Mouse (Mus musculus): ENCODE measurements around the gene Evx1. TPM values are rescaled to one million over a fixed set of nuclear protein-coding genes. Genes with fewer than 3 reads are reported as not detected.
"Not testable (repeated sequence)": the region's sequence is repeated elsewhere in the genome, so short reads cannot be mapped to it uniquely, and the experiment has no call there.

Gene Evx1
- total RNA-seq, 4 experiments from 2014 or later, result not detected

DNA sequence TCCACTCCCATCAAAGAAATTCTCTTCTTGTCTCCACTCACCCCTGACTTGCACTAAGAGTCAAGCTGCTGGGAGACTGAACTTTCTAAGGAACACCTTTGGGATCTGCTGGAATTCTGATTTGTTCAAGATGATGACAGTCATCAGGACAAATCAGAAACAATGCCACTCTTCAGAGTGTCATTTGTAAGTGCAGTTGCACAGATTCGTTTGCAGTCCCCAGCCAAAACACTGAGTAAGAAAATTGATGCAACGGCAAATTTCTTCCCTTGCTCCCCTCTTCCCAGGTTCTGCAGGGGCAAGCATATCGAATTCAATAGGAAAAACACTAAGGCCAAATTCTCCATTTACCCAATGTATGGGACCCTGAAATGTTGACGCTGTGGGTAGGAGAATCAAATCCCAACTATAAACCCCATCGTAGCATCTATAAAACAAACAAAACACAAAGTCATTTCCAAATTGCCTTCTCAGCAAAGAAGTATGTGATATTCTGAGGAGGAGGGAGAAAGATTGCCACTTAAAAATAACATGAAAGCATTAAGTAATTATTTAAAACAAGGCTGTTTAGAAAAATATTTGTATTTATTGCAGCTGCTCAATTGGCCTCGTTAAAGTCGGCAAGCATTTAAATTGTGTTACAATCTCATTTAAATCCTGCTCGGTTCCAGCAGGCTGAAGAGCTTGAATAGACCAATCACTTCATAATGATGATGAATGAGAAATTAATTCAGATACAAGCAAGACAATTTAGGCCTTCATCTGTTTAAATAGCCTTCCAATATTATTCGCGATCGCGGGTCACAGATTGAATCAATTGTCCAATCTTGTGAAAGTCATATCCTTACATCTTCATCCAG is 7.9 kb downstream of the Evx1 start:
- DNase-seq (ENCODE audit: low spot score in 2 of 2), result no peak

DNA sequence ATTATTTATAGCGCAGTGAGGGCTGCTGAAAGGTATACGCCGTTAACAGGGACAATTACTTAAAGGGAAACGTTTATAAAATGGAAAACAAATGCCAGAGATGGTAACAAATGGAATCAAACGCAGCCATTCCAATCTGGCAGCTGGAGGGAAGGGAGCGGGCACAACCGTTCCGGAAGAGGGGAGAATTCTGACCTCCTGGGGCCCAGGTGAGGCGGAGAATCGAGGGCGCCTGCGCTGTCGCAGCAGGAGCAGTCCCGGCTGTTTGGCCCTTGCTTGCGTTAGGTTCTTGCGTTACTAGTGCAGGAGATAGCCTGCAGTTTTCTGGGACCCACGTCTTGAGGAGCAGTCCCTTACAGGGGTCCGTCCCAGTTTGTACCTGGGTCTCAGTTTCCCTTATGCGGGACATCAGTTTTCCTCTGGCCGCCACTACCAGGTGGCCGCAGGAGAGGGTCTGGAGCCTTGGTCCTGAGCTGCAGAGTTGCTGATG is 8.6 kb downstream of the Evx1 start:
- no peak for DNase-seq (ENCODE audit: low spot score in 2 of 2)

DNA sequence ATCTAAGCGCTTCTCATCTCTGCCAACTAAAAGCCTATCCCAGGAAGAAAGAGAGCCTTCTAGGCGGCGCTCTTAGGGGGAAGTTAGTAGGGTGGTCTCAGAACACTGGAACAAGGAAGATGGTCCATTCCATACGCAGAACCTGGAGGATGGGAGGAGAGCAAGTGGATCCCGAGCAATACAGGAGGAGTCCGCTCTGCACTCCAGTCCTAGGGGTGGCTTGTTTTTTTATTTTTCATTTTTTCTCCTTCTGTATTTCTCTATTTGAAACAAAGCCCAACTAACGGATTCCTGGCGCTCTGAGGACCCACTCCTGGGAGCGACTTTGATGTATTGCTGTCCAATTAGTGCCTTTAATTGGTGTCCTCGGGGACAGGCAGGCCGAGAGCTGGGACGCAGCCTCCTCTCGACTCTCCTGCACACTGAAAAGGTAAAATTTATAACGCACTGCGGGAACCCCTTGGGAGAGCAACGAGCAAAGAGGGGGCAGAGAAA is 9.5 kb downstream of the Evx1 start:
- no peak for DNase-seq (ENCODE audit: low spot score in 2 of 2)

DNA sequence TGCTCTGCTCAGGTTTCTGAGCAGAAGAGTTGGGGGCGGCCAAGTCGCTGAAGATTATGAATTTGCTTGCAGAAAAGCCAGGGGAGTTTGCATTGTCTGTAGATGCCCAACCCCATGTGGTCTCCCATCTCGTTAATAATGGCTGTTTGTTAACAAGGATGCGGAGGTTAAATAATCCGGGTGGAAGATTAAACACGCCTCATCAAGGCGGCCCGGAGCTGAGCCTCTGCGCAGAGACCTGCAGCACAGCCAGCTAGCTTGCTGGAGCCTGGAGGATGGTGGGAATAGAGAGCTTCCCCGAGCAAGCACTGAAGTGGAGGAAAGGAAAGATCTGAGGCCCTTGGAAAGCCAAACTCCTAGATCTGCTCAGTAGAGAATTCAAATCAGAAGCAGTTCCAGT is 10.0 kb downstream of the Evx1 start:
- no peak for DNase-seq (ENCODE audit: low spot score in 2 of 2)

DNA sequence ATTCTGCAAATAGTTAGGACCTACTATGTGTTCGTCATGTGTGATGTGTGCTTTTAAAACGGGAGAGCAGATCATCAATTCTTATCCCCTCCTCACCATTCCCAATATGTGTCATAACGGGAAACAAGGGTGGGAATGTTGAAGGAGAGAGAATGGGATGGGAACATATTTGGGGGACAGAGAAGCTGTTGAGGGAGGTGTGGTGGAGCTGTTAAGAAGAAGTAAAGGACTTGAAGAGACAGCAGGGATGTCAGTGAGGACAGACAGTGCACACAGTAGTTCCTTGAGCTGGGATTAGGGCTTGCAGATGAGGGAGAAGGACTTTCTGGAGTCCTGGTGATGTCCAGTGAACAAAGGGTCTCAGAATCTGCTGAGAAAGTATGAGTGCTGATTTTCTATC is 10.8 kb downstream of the Evx1 start:
- no peak for DNase-seq (ENCODE audit: low spot score in 2 of 2)

DNA sequence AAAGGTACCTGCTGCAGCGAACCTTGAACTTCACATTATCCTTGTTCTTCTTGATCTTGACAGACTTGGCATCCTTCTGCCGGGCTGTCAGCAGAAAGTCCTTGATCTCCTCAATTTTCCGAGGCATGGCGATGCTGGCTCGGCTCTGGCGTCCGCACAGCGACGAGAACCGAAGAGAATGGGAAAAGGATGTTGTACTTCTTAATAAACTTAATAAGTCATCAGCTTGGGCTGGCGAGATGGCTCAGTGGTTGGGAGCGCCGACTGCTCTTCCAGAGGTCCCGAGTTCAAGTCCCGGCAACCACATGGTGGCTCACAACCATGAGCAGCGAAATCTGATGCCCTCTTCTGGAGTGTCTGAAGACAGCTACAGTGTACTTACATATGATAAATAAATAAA is 33.5 kb downstream of the Evx1 start:
- not testable (repeated sequence) for DNase-seq (ENCODE audit: low spot score in 2 of 2)

DNA sequence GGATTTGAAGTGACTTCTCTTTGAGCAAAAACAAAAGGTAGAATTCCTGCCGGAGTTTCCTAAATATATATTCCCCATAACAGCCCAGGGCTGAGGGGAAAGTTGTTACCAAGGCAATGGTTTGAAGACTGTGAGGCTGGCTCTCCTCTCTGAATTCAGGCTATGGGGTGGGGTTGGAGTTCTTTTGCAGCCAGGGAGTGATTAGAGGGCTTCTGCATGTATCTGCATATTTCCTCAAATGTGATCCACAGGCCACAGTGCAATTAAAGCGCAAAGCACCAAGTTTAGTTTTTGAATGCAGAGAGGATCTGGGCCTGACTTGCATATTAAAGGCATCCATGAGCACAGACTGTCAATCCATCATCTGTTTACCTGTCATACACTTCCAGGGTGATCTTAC is 52.7 kb downstream of the Evx1 start:
- DNase-seq (ENCODE audit: low spot score in 2 of 2), result no peak

DNA sequence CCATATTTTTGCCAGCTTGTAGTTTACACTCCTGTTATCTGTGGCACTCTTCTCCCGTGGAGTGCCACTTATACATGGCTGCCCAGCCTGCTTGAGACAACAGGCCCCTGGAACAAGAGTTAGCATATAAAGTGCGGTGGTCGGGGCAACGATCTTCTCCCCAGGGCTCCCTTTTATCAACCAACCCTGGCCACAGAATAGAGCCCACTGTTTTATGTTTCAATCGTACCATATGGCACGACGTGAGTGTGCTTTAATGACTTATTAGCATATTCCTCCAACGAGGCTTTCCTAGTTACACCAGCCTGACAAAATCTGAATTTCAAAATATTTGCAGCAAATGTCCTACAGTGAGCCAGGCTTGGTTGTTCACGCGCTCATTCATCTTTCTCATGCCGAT is 53.2 kb downstream of the Evx1 start:
- DNase-seq (ENCODE audit: low spot score in 2 of 2), result no peak

DNA sequence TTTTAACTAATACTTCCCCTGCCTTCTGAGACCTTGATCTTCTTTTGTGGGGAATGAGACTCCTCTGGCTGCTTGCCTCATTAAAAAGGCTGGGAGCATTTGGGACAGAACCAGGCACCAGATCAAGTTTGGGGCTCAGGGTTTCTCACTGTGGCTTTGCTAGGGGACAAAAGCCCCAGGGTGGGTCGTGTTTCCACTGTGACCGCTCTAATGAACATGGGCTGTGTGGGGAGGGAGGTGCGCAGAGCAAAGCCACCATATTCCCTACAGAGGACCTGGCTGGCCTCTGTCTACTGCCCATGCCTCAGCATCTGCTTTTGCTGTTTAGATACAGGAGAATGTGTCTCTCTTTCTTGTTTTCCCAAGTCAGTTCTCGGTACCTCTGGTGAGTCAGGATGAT is 53.8 kb downstream of the Evx1 start:
- DNase-seq (ENCODE audit: low spot score in 2 of 2), result no peak

Other genes with a start within 250 kb of the Evx1 start
- under 1 TPM in 2 of 4 experiments, not detected in 2; 0.16 to 0.17 TPM for gene Hoxa1, start 155.2 kb upstream of the Evx1 start, total RNA-seq (2022)
- gene Hoxa2, start 148.7 kb upstream of the Evx1 start, total RNA-seq (2022), result under 1 TPM; 0.19 to 0.65 (median 0.58) TPM
- gene 5730596B20Rik, start 136.0 kb upstream of the Evx1 start, total RNA-seq (2022), result under 1 TPM in 1 of 4 experiments, not detected in 3; 0.13 TPM
- 1 to 10 TPM; 1.8 to 2.8 (median 2.1) TPM for gene Hoxa4, start 121.7 kb upstream of the Evx1 start, total RNA-seq (2022)
- 1 to 10 TPM; 1.2 to 1.9 (median 1.5) TPM for gene Hoxa5, start 108.9 kb upstream of the Evx1 start, total RNA-seq (2022)
- gene Hoxa6, start 104.8 kb upstream of the Evx1 start, total RNA-seq (2022), result 1 to 10 TPM in 2 of 4 experiments, under 1 TPM in 2; 0.45 to 2.3 (median 1.2) TPM
- 1 to 10 TPM; 1.3 to 2.9 (median 2.0) TPM for gene Hoxa3, start 100.2 kb upstream of the Evx1 start, total RNA-seq (2022)
- gene Gm28308, start 100.2 kb upstream of the Evx1 start, total RNA-seq (2022), result under 1 TPM; 0.36 to 0.80 (median 0.51) TPM
- 1 to 10 TPM; 4.7 to 5.9 (median 5.4) TPM for gene Hoxa7, start 91.6 kb upstream of the Evx1 start, total RNA-seq (2022)
- 1 to 10 TPM; 5.2 to 8.3 (median 7.5) TPM for gene Hoxa9, start 82.4 kb upstream of the Evx1 start, total RNA-seq (2022)
- gene Hoxa10, start 72.6 kb upstream of the Evx1 start, total RNA-seq (2022), result 10 to 100 TPM; 14.5 to 15.2 (median 14.8) TPM
- 1 to 10 TPM; 2.0 to 3.0 (median 2.9) TPM for gene Hoxa11, start 67.7 kb upstream of the Evx1 start, total RNA-seq (2022)
- 1 to 10 TPM; 4.1 to 5.2 (median 4.9) TPM for gene Hoxa13, start 52.6 kb upstream of the Evx1 start, total RNA-seq (2022)

Data from gastrocnemius, adult 8-10 months (tissue).